Mouse (Mus musculus) forebrain, postnatal 0 days (tissue): ENCODE measurements around the gene Tnni2. TPM values are rescaled to one million over a fixed set of nuclear protein-coding genes. Genes with fewer than 3 reads are reported as not detected.

Experiments
- ATAC-seq: fragments of 200-750 bp; cut with Nextera tagmentation; 2 replicates; pipeline ENCODE4 v1.8.0; 2017; ENCODE audit warnings: mild to moderate bottlenecking, moderate library complexity
- DNase-seq: peaks from one replicate; pipeline ENCODE4 v3.0.0-alpha.2; 2015
- H3K27ac ChIP-seq: fragments of 300-500 bp; sonication (generic); 2 replicates; pipeline ENCODE4 v1.5.1; 2014; ENCODE audit warnings: low read depth, mild to moderate bottlenecking, antibody characterized with exemption, low read length, moderate library complexity, mixed read lengths
- H3K27me3 ChIP-seq: fragments of 300-500 bp; sonication (generic); 2 replicates; pipeline ENCODE4 v1.6.1; 2014; ENCODE audit warnings: mild to moderate bottlenecking, low read length, mixed read lengths; ENCODE audit not compliant: insufficient read depth
- H3K36me3 ChIP-seq: fragments of 300-500 bp; sonication (generic); 2 replicates; pipeline ENCODE4 v1.6.1; 2014; ENCODE audit warnings: mild to moderate bottlenecking, moderate library complexity; ENCODE audit not compliant: insufficient read depth
- H3K4me1 ChIP-seq: fragments of 300-500 bp; sonication (generic); 2 replicates; pipeline ENCODE4 v1.6.1; 2014; ENCODE audit warnings: antibody characterized with exemption; ENCODE audit not compliant: insufficient read depth
- H3K4me2 ChIP-seq: fragments of 300-500 bp; sonication (generic); 2 replicates; pipeline ENCODE4 v1.6.1; 2014; ENCODE audit warnings: low read depth, mild to moderate bottlenecking, moderate library complexity
- H3K4me3 ChIP-seq: fragments of 300-500 bp; sonication (generic); 2 replicates; pipeline ENCODE4 v1.5.1; 2014; ENCODE audit warnings: low read depth, low read length, mixed read lengths
- H3K9ac ChIP-seq: fragments of 300-500 bp; sonication (generic); 2 replicates; pipeline ENCODE4 v1.6.1; 2014; ENCODE audit warnings: mild to moderate bottlenecking
- H3K9me3 ChIP-seq: fragments of 300-500 bp; sonication (generic); 2 replicates; pipeline ENCODE4 v1.6.1; 2016; ENCODE audit warnings: low read length
- CTCF ChIP-seq: sonication (generic); IDR thresholded peaks from 2 replicates; pipeline ENCODE4 v1.5.1; 2016; ENCODE audit warnings: antibody characterized with exemption, control low read depth, low read depth
- WGBS: fragments of 180-500 bp; shearing (Covaris S2); extraction: QIAGEN DNeasy Blood & Tissue Kit; methylation state at CpG from one replicate; pipeline ENCODE4 v1.1.7; 2014; 5-methylcytosine and 5-hydroxymethylcytosine counted together
- polyA plus RNA-seq: library from polyadenylated mRNA; unstranded; fragments of >200 nt; fragmentation: Nextera tagmentation; extraction: Ambion mirVana; gene quantifications from 2 replicates; pipeline ENCODE4 v1.2.1, GENCODE M21; 2015
- total RNA-seq: library from RNA; depleted of rRNA; stranded (reverse); fragments of >200 nt; gene quantifications from 2 replicates; pipeline ENCODE4 v1.2.3, GENCODE M21; 2014

Tnni2 gene
- total and polyA plus RNA-seq, 2 experiments from 2014 or later, result 0.21 to 0.33 TPM

DNA sequence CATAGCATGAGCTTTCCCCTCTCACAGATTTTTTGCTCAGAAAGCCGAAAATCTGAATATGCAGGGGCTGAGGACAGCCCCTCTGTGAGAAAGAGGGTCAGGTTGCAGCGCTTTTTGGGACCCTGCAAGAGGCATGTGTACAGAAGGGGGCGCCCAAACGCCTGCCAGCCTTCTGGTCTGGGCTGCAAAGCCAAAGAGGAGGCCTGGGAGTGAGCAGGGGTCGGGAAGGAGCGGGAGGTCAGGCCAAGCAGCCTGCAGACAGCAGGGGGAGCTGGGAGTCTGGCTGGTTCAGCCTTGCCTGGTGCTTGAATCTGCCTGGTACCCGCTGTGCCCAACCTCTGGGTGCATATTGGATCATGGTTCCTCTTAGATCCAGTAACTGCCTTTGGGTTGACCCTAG, 13.4 kb upstream of the Tnni2 start:
- peak; percentile 59; the same call in 1 of the 2 replicates for ATAC-seq
- Histone ChIP-seq H3K4me1 (no peaks in the 10 kb centered on the region), H3K27ac (no peak overlapping the region), H3K27me3 (no peaks in the 10 kb centered on the region), H3K4me2 (no peak overlapping the region), H3K9me3 (no peaks in the 10 kb centered on the region), H3K36me3 (no peaks in the 10 kb centered on the region), H3K9ac (no peak overlapping the region), H3K4me3 (no peak overlapping the region)
- TF ChIP-seq CTCF, result peak; percentile 58
- DNase-seq, result peak; percentile 27
- 9% methylated on average over 7 of the region's 7 CpGs for WGBS

DNA sequence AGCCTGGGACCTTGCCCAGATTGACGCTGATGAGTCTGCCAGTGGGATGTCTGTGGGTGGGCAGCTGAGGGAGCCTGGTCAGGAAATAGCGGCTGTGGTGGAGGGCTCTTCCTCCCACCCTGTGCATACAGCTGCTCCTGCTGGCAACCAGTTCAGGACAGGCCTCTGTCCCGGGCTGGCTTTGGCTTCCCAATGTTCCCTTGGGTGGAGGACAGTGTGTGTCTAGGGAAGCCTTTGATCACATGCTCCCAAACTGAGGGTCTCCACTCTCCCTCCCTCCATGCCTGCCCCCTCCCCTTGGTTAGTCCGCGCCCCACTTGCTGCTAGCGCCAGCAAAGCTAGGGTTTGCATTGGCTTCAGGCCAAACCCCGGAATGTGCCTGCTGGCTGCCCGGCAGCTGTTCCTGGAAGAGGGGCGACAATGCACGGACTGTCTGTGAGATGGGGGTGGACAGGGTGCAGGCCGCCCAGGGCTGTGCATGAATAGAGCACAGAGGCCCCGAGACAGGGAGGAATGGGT, 11.4 kb upstream of the Tnni2 start:
- Histone ChIP-seq H3K9me3 (no peaks in the 10 kb centered on the region), H3K27ac (no peak overlapping the region), H3K4me1 (no peaks in the 10 kb centered on the region), H3K36me3 (no peaks in the 10 kb centered on the region), H3K27me3 (no peaks in the 10 kb centered on the region), H3K4me3 (no peak overlapping the region), H3K9ac (no peak overlapping the region), H3K4me2 (no peak overlapping the region)
- no peak for TF ChIP-seq CTCF
- 20% methylated on average over 12 of the region's 12 CpGs for WGBS
- DNase-seq (peak; percentile 66), ATAC-seq (peak; percentile 85)

GRCm38 (mm10) chr7:142431106-142431505, 10.5 kb upstream of the Tnni2 start:
- DNase-seq, result no peak
- WGBS, result 86% methylated on average over 14 of the region's 14 CpGs
- no peak overlapping the region for H3K4me2 ChIP-seq
- H3K4me1 ChIP-seq, result no peaks in the 10 kb centered on the region
- H3K9me3 ChIP-seq, result no peaks in the 10 kb centered on the region
- no peak overlapping the region for H3K4me3 ChIP-seq
- H3K27me3 ChIP-seq, result no peaks in the 10 kb centered on the region
- no peak overlapping the region for H3K27ac ChIP-seq
- no peak overlapping the region for H3K9ac ChIP-seq
- no peaks in the 10 kb centered on the region for H3K36me3 ChIP-seq
- TF ChIP-seq CTCF, result no peak
- ATAC-seq, result no peak

- no peak overlapping the region for H3K4me3 ChIP-seq
- WGBS, result 43% methylated on average over 19 of the region's 19 CpGs
- no peaks in the 10 kb centered on the region for H3K36me3 ChIP-seq
- no peak overlapping the region for H3K27ac ChIP-seq
- H3K4me2 ChIP-seq, result no peak overlapping the region
- TF ChIP-seq CTCF, result no peak
- no peaks in the 10 kb centered on the region for H3K9me3 ChIP-seq
- DNase-seq (no peak), ATAC-seq (no peak)
- H3K4me1 ChIP-seq, result no peaks in the 10 kb centered on the region
- no peak overlapping the region; the same call in 1 of the 2 replicates for H3K9ac ChIP-seq
- H3K27me3 ChIP-seq, result no peaks in the 10 kb centered on the region
Measured at GRCm38 (mm10) chr7:142433623-142434022, 8.0 kb upstream of the Tnni2 start.

DNA sequence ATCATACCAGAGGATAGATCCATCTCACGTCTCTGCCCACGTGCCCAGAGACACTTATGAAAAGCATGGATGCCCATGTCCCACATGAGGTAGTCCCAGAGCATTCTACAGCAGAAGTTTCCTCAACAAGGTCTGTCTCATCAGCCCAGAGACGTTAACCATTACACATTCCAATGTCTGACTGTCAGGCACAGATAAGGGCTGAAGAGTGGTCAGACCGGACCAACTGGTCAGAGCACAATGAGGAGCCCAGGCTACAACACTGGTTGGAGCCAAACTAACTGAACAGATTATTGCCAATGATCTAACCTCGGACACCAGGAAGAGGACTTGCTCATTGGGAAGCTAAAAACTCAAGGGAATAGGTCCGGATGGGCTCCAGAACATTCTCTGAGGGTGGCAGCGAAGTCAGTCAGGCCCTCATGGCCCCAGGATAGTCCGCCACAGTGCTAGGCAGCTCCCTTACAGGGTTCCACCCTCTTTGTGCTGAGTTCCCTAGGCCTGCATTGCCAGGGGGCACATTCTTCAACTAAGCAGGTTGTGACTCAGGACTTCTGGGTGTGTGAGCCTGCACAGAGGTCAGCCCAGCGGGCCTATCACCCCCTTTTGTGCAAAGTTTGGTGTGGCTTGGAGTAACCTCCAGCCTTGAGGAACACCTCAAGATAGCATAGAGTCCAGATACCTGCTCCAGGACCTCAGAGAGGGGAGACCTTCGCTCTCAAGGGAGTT, 7.3 kb upstream of the Tnni2 start, which contains the start of gene Syt8:
Gene Syt8, plus strand, starts transcription at position 714 of the 729 bp plus-strand sequence.
- TF ChIP-seq CTCF, result no peak
- ATAC-seq, result no peak
- no peak for DNase-seq
- Histone ChIP-seq H3K27me3 (no peaks in the 10 kb centered on the region), H3K9ac (no peak within 1 kb of the TSS; the same call in 1 of the 2 replicates), H3K4me3 (no peak within 1 kb of the TSS), H3K9me3 (no peaks in the 10 kb centered on the region), H3K4me2 (no peak within 1 kb of the TSS), H3K4me1 (no peaks in the 10 kb centered on the region), H3K36me3 (no peaks in the 10 kb centered on the region), H3K27ac (no peak within 1 kb of the TSS)
- WGBS, result 91% methylated on average over 10 of the region's 10 CpGs

- Histone ChIP-seq H3K9me3 (no peaks in the 10 kb centered on the region), H3K27ac (no peak overlapping the region), H3K27me3 (no peaks in the 10 kb centered on the region), H3K4me1 (no peaks in the 10 kb centered on the region), H3K4me2 (no peak overlapping the region), H3K36me3 (no peaks in the 10 kb centered on the region), H3K4me3 (no peak overlapping the region), H3K9ac (no peak overlapping the region)
- DNase-seq (peak; percentile 61), ATAC-seq (no peak; the same call in 1 of the 2 replicates)
- peak; percentile 76 for TF ChIP-seq CTCF
- 24% methylated on average over 4 of the region's 4 CpGs for WGBS
Measured at GRCm38 (mm10) chr7:142435524-142435923, 6.1 kb upstream of the Tnni2 start.

DNA sequence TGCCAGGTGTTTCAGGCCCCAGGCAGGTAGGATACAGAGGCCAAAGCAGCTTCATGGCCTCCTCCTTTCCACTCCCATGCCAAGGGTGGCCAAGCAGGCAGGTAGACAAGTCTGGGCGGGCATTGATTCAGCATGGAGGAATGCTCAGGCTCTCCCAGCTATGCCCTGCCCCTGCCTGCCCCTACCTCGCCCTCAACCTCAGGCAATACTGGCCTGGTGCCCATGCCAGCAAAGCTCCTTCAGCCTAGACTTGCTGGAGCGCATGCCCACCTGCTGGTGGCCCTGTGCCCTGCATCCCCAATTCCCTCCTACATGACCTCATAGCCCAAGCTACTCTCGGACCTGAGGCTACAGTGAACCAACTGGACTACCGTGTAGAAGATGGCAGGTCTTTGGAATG, 4.3 kb upstream of the Tnni2 start:
- no peak overlapping the region for H3K27ac ChIP-seq
- no peak overlapping the region for H3K4me2 ChIP-seq
- H3K4me1 ChIP-seq, result no peaks in the 10 kb centered on the region
- DNase-seq, result no peak
- ATAC-seq, result no peak
- H3K27me3 ChIP-seq, result no peaks in the 10 kb centered on the region
- H3K36me3 ChIP-seq, result no peaks in the 10 kb centered on the region
- H3K4me3 ChIP-seq, result no peak overlapping the region
- no peaks in the 10 kb centered on the region for H3K9me3 ChIP-seq
- peak; percentile 32; the same call in 1 of the 2 replicates for TF ChIP-seq CTCF
- 78% methylated on average over 5 of the region's 5 CpGs for WGBS
- H3K9ac ChIP-seq, result no peak overlapping the region
